Mouse (Mus musculus) adrenal gland, postnatal 14 days (tissue): ENCODE measurements around the gene Smim20. TPM values are rescaled to one million over a fixed set of nuclear protein-coding genes. Genes with fewer than 3 reads are reported as not detected.
A peak's percentile ranks its signal among the peaks of the same experiment; 100 is the strongest.

Source experiments
- DNase-seq: peaks from one replicate; pipeline ENCODE4 v3.0.0; 2021; ENCODE audit warnings: mixed read lengths
- total RNA-seq: library from RNA; stranded (reverse); gene quantifications from 2 replicates; pipeline ENCODE4 v1.2.3, GENCODE M21; 2021

Gene Smim20
- total RNA-seq, 1 experiment from 2014 or later: 63.7 TPM

- DNase-seq: no peak
Measured at GRCm38 (mm10) chr5:53307437-53307836, 40.6 kb downstream of the Smim20 start.

GRCm38 (mm10) chr5:53314404-53315167, 47.7 kb downstream of the Smim20 start:
- DNase-seq: no peak

GRCm38 (mm10) chr5:53315829-53316228, 48.9 kb downstream of the Smim20 start:
- DNase-seq: no peak

GRCm38 (mm10) chr5:53317396-53317795, 50.5 kb downstream of the Smim20 start:
- no peak for DNase-seq

GRCm38 (mm10) chr5:53317885-53318466, 51.1 kb downstream of the Smim20 start:
- no peak for DNase-seq

- DNase-seq: no peak
Measured at GRCm38 (mm10) chr5:53320331-53320730, 53.4 kb downstream of the Smim20 start.

- no peak for DNase-seq
Measured at GRCm38 (mm10) chr5:53321901-53322300, 55.0 kb downstream of the Smim20 start.

GRCm38 (mm10) chr5:53322471-53322870, 55.6 kb downstream of the Smim20 start:
- DNase-seq: no peak

GRCm38 (mm10) chr5:53323121-53323520, 56.2 kb downstream of the Smim20 start:
- DNase-seq: no peak

- no peak for DNase-seq
Measured at GRCm38 (mm10) chr5:53324256-53324655, 57.4 kb downstream of the Smim20 start.

- DNase-seq: no peak
Measured at GRCm38 (mm10) chr5:53324791-53325190, 57.9 kb downstream of the Smim20 start.

- DNase-seq: peak; percentile 87
Measured at GRCm38 (mm10) chr5:53326023-53326422, 59.1 kb downstream of the Smim20 start.

- no peak for DNase-seq
Measured at GRCm38 (mm10) chr5:53326491-53326890, 59.6 kb downstream of the Smim20 start.

Other genes with a start within 250 kb of the Smim20 start
- gene Slc34a2, start 229.0 kb upstream of the Smim20 start, total RNA-seq: 0.23 and 2.0 TPM in 2 replicates
- 2.9 and 3.0 TPM in 2 replicates for gene Sel1l3, start 53.2 kb upstream of the Smim20 start, total RNA-seq
- 31.4 and 36.2 TPM in 2 replicates for gene Rbpj, start 199.1 kb downstream of the Smim20 start, total RNA-seq